Mouse (Mus musculus): Measurements from ENCODE around the gene C87436. TPM values are rescaled to one million over a fixed set of nuclear protein-coding genes. Genes with fewer than 3 reads are reported as not detected.

C87436 gene
- total RNA-seq (2015), result 27.1 and 45.4 TPM in 2 replicates
- total RNA-seq (2017), result 25.6 and 45.9 TPM in 2 replicates

GRCm38 (mm10) chr6:86438272-86439118 lies at the start of gene C87436:
Gene C87436, plus strand, starts transcription at chr6:86438374.
- ATAC-seq (replicated peaks; ENCODE audit: poor library complexity), result peak; percentile 78

GRCm38 (mm10) chr6:86388461-86388860 lies 49.7 kb upstream of the C87436 start:
- no peak for ATAC-seq (replicated peaks; ENCODE audit: poor library complexity)

DNA sequence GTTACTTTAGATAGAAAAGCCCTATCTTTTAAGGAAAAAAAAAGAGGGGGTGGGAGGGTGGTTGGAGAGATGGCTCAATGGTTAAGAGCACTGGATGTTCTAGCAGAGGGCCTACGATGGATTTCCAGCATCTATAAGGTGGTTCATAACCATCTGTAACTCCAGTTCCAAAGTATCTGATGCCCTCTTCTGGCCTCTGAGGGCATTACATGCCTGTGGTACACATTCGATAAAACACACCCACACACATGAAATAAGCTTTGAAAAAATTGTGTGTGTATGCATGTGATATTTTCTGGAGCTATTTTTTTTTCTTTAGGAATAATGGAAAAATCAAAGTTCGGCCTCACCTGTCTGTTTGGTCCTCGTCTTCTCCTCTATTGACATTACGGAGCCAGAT lies 46.8 kb upstream of the C87436 start:
- no peak for ATAC-seq (replicated peaks; ENCODE audit: poor library complexity)

DNA sequence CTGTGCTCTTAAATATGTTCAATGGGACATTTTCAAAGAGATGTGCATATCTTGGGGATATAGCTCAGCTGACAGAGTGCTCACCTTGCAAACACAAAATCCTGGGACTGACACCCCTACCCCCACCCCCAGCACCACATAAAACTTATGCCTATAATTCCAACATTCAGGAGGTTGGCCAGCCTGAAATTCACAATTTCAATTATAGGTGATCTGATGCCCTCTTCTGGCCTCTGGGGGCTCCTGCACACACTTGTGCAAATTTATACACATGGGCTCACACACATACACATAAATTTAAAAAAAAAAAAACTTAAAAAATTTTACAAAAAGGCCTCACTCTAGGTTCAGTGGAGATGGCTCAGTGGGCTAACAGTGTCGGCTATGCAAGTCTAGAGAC lies 45.0 kb upstream of the C87436 start:
- no peak for ATAC-seq (replicated peaks; ENCODE audit: poor library complexity)

GRCm38 (mm10) chr6:86394078-86394720 lies 44.0 kb upstream of the C87436 start:
- ATAC-seq (replicated peaks; ENCODE audit: poor library complexity), result no peak

DNA sequence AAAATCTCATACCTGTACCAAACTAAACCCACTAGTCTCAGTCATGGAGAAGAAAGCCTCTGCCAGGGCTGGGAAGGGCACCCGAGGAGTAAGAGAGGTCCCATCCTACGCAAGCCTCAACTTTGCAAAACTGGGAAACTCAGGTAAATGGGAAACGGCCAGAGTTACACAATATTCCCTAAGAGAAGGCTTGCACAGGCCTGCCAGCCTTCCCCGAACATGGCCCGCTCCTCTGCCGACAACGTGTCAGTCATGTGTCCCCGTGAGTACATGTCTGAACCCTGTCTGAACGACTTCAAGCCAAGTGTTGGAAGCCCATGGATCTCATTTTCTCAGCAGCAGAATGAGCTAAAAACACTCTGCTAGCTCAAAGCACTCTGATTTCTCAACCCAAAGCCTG lies 43.2 kb upstream of the C87436 start:
- ATAC-seq (replicated peaks; ENCODE audit: poor library complexity), result no peak

GRCm38 (mm10) chr6:86395969-86396368 lies 42.2 kb upstream of the C87436 start:
- peak; percentile 22 for ATAC-seq (replicated peaks; ENCODE audit: poor library complexity)

- ATAC-seq (replicated peaks; ENCODE audit: poor library complexity), result peak; percentile 79
These were observed 41.5 kb upstream of the C87436 start, which contains the start of gene Pcyox1 for GRCm38 (mm10) chr6:86396581-86397256. Gene Pcyox1, minus strand, starts transcription at chr6:86397154.

DNA sequence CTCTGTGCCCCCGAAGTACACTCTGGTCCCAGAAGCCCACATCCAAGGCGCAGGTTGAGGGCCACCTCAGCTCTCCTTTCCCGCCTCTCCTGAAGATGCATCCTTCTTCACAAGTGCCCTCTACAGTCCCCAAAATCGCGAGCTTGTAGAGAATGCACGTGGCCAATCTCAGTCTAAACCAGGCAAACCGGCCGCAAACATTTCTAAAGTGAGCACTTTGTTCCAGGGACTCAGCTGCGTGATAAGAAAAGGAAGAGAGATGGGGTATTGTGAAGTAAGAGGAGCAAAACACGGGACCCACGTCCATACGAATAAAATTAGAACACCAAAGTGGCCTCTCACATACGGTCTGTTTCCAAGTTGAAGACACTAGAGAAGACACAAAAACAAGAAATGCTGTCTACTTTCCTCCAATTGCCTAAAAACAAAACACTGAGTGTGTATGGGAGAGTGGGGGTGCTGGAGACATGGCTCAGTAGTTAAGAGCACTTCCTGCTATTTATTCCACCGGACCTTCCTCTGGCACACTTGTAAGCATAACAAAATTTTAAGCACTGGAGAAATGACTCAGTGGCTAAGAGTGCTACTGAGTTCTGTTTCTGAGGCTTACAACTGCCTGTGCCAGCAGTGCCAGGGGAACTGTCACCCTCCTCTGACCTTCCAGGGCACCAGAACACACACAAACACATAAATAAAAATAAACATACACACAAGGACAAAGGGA lies 40.8 kb upstream of the C87436 start:
- ATAC-seq (replicated peaks; ENCODE audit: poor library complexity), result no peak

- ATAC-seq (replicated peaks; ENCODE audit: poor library complexity), result no peak
These were observed 39.2 kb upstream of the C87436 start for GRCm38 (mm10) chr6:86398986-86399385.

- no peak for ATAC-seq (replicated peaks; ENCODE audit: poor library complexity)
These were observed 38.2 kb upstream of the C87436 start for GRCm38 (mm10) chr6:86399995-86400394.

- ATAC-seq (replicated peaks; ENCODE audit: poor library complexity), result peak; percentile 59
These were observed 37.2 kb upstream of the C87436 start for GRCm38 (mm10) chr6:86400972-86401371.

GRCm38 (mm10) chr6:86402681-86403607 lies 35.2 kb upstream of the C87436 start:
- ATAC-seq (replicated peaks; ENCODE audit: poor library complexity), result no peak

GRCm38 (mm10) chr6:86403728-86404099 lies 34.5 kb upstream of the C87436 start:
- ATAC-seq (replicated peaks; ENCODE audit: poor library complexity), result peak; percentile 59

- ATAC-seq (replicated peaks; ENCODE audit: poor library complexity), result peak; percentile 87
These were observed 33.9 kb upstream of the C87436 start, which contains the start of gene Tia1 for GRCm38 (mm10) chr6:86404100-86404861. Gene Tia1, plus strand, starts transcription at chr6:86404219.

DNA sequence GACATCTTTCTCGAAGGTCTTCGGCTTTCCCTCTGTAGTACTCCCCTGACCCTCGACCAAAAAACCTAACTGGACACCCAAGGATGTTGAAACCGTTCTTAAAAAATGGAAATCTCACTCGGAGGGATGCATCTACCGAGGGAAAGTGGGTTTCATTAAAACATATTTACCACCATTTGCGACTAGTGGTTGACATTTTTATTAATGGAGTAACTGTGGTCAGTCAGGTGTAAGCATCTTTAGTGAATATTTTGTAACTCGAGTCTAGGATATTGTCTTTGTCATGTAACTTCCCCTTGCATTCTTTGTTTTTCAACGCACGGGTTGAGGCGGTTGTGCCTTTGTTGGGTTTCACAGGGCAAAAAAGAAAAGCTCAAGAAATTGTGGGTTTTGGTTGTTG lies 33.2 kb upstream of the C87436 start:
- ATAC-seq (replicated peaks; ENCODE audit: poor library complexity), result no peak

- ATAC-seq (replicated peaks; ENCODE audit: poor library complexity), result no peak
These were observed 31.9 kb upstream of the C87436 start for GRCm38 (mm10) chr6:86406306-86406705.

- peak; percentile 68 for ATAC-seq (replicated peaks; ENCODE audit: poor library complexity)
These were observed 19.5 kb upstream of the C87436 start for GRCm38 (mm10) chr6:86418711-86419110.

DNA sequence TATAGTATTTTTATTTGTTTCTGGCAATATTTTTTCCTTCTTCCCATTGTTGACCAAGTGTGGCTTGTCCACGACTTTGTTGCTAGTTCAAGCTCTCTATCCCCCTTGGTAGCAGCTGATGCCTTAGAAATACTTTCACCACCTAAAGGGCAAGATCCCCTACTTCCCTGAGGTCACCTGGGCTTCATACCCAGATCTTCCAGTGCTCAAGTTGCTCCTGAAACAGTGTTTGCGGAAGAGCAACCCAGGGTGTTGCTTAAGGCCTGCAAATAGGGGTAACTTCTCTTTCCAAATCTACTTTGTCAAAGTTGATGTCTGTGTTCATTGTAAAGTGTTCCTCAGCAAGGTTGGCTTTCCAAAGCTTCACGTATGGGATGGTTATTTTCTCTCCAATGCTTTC lies 18.9 kb upstream of the C87436 start:
- ATAC-seq (replicated peaks; ENCODE audit: poor library complexity), result no peak

Data from megakaryocyte progenitor cell, adult 5-6 weeks (primary cell).